Mouse (Mus musculus): Measurements from ENCODE around the gene Ccl6. TPM values are rescaled to one million over a fixed set of nuclear protein-coding genes. Genes with fewer than 3 reads are reported as not detected.

Gene Ccl6
- polyA plus RNA-seq, 1 experiment: 10.4 TPM

GRCm38 (mm10) chr11:83540931-83541330, 52.0 kb downstream of the Ccl6 start:
- H3K4me3 ChIP-seq (ENCODE audit: control insufficient read depth, insufficient read depth, low read length): no peak overlapping the region
- peaks cover 6% of the 10 kb centered on the region for H3K4me1 ChIP-seq (replicated peaks; ENCODE audit: control insufficient read depth, insufficient read depth, low read length)
- no peak for DNase-seq

GRCm38 (mm10) chr11:83538705-83539314, 54.1 kb downstream of the Ccl6 start:
- no peak for DNase-seq
- TF ChIP-seq CTCF (IDR thresholded peaks at IDR 0.05; ENCODE audit: borderline replicate concordance, control insufficient read depth, extremely low read depth, insufficient read depth, low read length, poor library complexity) (no peak), POLR2A (IDR thresholded peaks at IDR 0.05; ENCODE audit: control insufficient read depth, extremely low read depth, insufficient read depth, low read length, poor library complexity) (no peak)
- no peak overlapping the region for H3K27ac ChIP-seq (ENCODE audit: control insufficient read depth, insufficient read depth, low read length)
- WGBS: 60% methylated on average over 3 of the region's 3 CpGs
- no peak overlapping the region for H3K4me3 ChIP-seq (ENCODE audit: control insufficient read depth, insufficient read depth, low read length)
- H3K4me1 ChIP-seq (replicated peaks; ENCODE audit: control insufficient read depth, insufficient read depth, low read length): peaks cover 12% of the 10 kb centered on the region
- no peaks in the 10 kb centered on the region for H3K27me3 ChIP-seq (ENCODE audit: control insufficient read depth, insufficient read depth, low read length)
- no peaks in the 10 kb centered on the region for H3K36me3 ChIP-seq (ENCODE audit: control insufficient read depth, insufficient read depth, low read length)

More at GRCm38 (mm10) chr11:83540931-83541330, 52.0 kb downstream of the Ccl6 start:
- 91% methylated on average over 2 of the region's 2 CpGs for WGBS
- Histone ChIP-seq H3K27me3 (ENCODE audit: control insufficient read depth, insufficient read depth, low read length) (no peaks in the 10 kb centered on the region), H3K36me3 (ENCODE audit: control insufficient read depth, insufficient read depth, low read length) (no peaks in the 10 kb centered on the region), H3K27ac (ENCODE audit: control insufficient read depth, insufficient read depth, low read length) (no peak overlapping the region)
- no peak for TF ChIP-seq CTCF (IDR thresholded peaks at IDR 0.05; ENCODE audit: borderline replicate concordance, control insufficient read depth, extremely low read depth, insufficient read depth, low read length, poor library complexity)
- no peak for TF ChIP-seq POLR2A (IDR thresholded peaks at IDR 0.05; ENCODE audit: control insufficient read depth, extremely low read depth, insufficient read depth, low read length, poor library complexity)

Other genes starting within 250 kb of the Ccl6 start
- 1.2 and 5.3 TPM in 2 replicates for gene Rasl10b, start 183.9 kb downstream of the Ccl6 start, polyA plus RNA-seq (2012; rRNA removed)
- 0.10 and 0.12 TPM in 2 replicates for gene Gas2l2, start 163.6 kb downstream of the Ccl6 start, polyA plus RNA-seq (2012; rRNA removed)
- gene 1700020L24Rik, start 155.4 kb downstream of the Ccl6 start, polyA plus RNA-seq (2012; rRNA removed): 1.9 and 2.0 TPM in 2 replicates
- 6.0 and 8.2 TPM in 2 replicates for gene Mmp28, start 130.0 kb downstream of the Ccl6 start, polyA plus RNA-seq (2012; rRNA removed)
- 17.1 and 20.0 TPM in 2 replicates for gene Taf15, start 120.0 kb downstream of the Ccl6 start, polyA plus RNA-seq (2012; rRNA removed)
- gene Heatr9, start 70.9 kb downstream of the Ccl6 start, polyA plus RNA-seq (2012; rRNA removed): 0.20 TPM in 1 of 2 replicates, not detected in the other
- gene Ccl5, start 62.6 kb downstream of the Ccl6 start, polyA plus RNA-seq (2012; rRNA removed): 526 and 777 TPM in 2 replicates
- gene Ccl9, start 14.5 kb downstream of the Ccl6 start, polyA plus RNA-seq (2012; rRNA removed): 3.4 and 4.5 TPM in 2 replicates
- not detected in 2 replicates for gene Rpl9-ps1, start 52.5 kb upstream of the Ccl6 start, polyA plus RNA-seq (2012; rRNA removed)
- gene Ccl3, start 56.3 kb upstream of the Ccl6 start, polyA plus RNA-seq (2012; rRNA removed): 3.6 and 10.2 TPM in 2 replicates
- gene Ccl4, start 69.5 kb upstream of the Ccl6 start, polyA plus RNA-seq (2012; rRNA removed): 5.0 and 8.5 TPM in 2 replicates
- 14.8 and 44.4 TPM in 2 replicates for gene Wfdc17, start 110.9 kb upstream of the Ccl6 start, polyA plus RNA-seq (2012; rRNA removed)
- 48.6 and 72.8 TPM in 2 replicates for gene Wfdc18, start 115.9 kb upstream of the Ccl6 start, polyA plus RNA-seq (2012; rRNA removed)
- 12.5 and 17.0 TPM in 2 replicates for gene Wfdc21, start 153.9 kb upstream of the Ccl6 start, polyA plus RNA-seq (2012; rRNA removed)
- gene Heatr6, start 160.6 kb upstream of the Ccl6 start, polyA plus RNA-seq (2012; rRNA removed): 35.0 and 37.2 TPM in 2 replicates